Mouse (Mus musculus) intestine, embryonic 16.5 days (tissue): ENCODE measurements at regions not wholly inside any gene's neighbourhood (a gene's known extent, or its start where the extent isn't known, plus 50 kb on each side); places are given as distances from the start of the nearest gene placed in this dataset.

Source experiments
- ATAC-seq: fragments of 200-750 bp; cut with Nextera tagmentation; 2 replicates; pipeline ENCODE4 v1.8.0; 2017; ENCODE audit warnings: moderate TSS enrichment, moderate library complexity
- H3K27ac ChIP-seq: fragments of 300-500 bp; sonication (generic); 2 replicates; pipeline ENCODE4 v1.5.1; 2014; ENCODE audit warnings: mild to moderate bottlenecking, low read length
- H3K27me3 ChIP-seq: fragments of 300-500 bp; sonication (generic); replicated peaks from 2 replicates; pipeline ENCODE4 v1.6.1; 2014; ENCODE audit warnings: low read length, control low read depth, mixed read lengths; ENCODE audit not compliant: control insufficient read depth, insufficient read depth
- H3K36me3 ChIP-seq: fragments of 300-500 bp; sonication (generic); 2 replicates; pipeline ENCODE4 v1.6.1; 2014; ENCODE audit warnings: low read length, control low read depth; ENCODE audit not compliant: control insufficient read depth, insufficient read depth
- H3K4me1 ChIP-seq: fragments of 300-500 bp; sonication (generic); 2 replicates; pipeline ENCODE4 v1.6.1; 2014; ENCODE audit warnings: low read length, control low read depth, mixed read lengths; ENCODE audit not compliant: control insufficient read depth, insufficient read depth
- H3K4me2 ChIP-seq: fragments of 300-500 bp; sonication (generic); 2 replicates; pipeline ENCODE4 v1.6.1; 2014; ENCODE audit warnings: low read depth, low read length, control low read depth
- H3K4me3 ChIP-seq: fragments of 300-500 bp; sonication (generic); 2 replicates; pipeline ENCODE4 v1.5.1; 2014; ENCODE audit warnings: mild to moderate bottlenecking, low read length
- H3K9ac ChIP-seq: fragments of 300-500 bp; sonication (generic); 2 replicates; pipeline ENCODE4 v1.6.1; 2014; ENCODE audit warnings: low read depth, low read length
- H3K9me3 ChIP-seq: fragments of 300-500 bp; sonication (generic); 2 replicates; pipeline ENCODE4 v1.6.1; 2016; ENCODE audit warnings: low read length, control low read depth; ENCODE audit not compliant: control insufficient read depth
- WGBS: fragments of 180-500 bp; shearing (Covaris S2); extraction: QIAGEN DNeasy Blood & Tissue Kit; methylation state at CpG from one replicate; pipeline ENCODE4 v1.1.7; 2014; 5-methylcytosine and 5-hydroxymethylcytosine counted together

DNA sequence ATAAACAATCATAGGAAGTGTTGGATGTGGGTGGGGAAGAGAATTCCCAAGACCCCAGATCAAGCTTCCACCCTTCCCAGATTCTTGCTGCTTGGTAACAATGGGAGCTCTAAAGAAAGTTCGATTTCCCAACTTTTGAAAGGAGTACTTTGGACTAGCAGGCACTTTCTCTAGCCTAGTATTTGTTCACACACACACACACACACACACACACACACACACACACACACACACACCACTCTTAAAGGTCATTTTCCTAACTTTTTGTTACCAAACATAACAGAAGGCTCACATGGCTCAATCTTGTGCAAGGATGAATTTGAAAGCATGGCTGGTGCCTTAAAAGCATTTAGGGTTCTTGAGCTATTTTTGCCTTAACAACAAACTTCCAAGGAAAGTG is 71.6 kb upstream of the Pgrmc2 start:
- Histone ChIP-seq H3K4me3 (no peak overlapping the region), H3K9me3 (no peaks in the 10 kb centered on the region), H3K27ac (no peak overlapping the region), H3K9ac (no peak overlapping the region), H3K4me1 (peaks cover 6% of the 10 kb centered on the region; the same call in 1 of the 2 replicates), H3K36me3 (no peaks in the 10 kb centered on the region), H3K27me3 (no peaks in the 10 kb centered on the region), H3K4me2 (no peak overlapping the region)
- ATAC-seq: no peak
- 65% methylated on average over 1 of the region's 1 CpGs for WGBS

DNA sequence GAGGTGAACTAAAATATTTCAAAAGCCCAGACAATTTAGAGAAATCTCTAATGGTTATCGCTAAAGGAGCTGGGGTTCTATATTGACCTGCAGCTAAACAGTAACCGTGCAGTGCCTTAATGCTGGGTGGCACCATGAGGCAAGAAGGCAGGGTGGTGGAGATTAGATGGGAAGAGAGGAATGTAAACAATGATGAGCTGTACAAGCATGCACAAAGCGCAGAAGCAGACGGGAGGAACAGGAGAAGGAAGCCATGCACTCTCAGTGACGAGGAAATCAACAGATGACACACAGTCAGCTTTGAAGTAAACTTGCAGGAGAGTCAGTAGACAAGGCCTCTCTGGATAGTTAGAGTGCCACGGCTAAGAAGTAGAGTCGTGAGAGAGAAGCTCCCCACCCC is 69.1 kb upstream of the Pgrmc2 start:
- no peak overlapping the region for H3K9ac ChIP-seq
- no peak overlapping the region for H3K4me2 ChIP-seq
- no peaks in the 10 kb centered on the region for H3K36me3 ChIP-seq
- H3K9me3 ChIP-seq: no peaks in the 10 kb centered on the region
- no peak overlapping the region for H3K27ac ChIP-seq
- ATAC-seq: peak; percentile 52; the same call in 1 of the 2 replicates
- H3K27me3 ChIP-seq: no peaks in the 10 kb centered on the region
- H3K4me1 ChIP-seq: peaks cover 6% of the 10 kb centered on the region; the same call in 1 of the 2 replicates
- WGBS: 29% methylated on average over 7 of the region's 7 CpGs
- H3K4me3 ChIP-seq: no peak overlapping the region

DNA sequence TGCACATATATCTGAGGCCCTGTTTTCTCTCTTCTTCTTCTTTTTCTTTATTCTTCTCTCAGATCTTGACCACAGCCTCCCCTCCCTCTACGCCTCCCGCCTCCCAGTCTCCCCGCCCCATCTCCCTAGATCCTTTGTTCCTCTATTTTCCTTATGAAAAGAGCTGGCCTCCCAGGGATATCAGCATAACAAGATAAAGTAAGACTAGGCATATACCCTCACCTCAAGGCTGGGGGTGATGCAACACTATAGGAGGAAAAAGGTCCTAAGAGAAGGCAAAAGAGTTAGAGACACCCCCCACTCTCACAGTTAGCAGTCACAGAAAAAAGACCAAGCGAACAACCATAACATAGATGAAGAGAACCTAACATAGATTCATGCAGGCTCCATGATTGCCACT is 57.5 kb upstream of the Pgrmc2 start:
- ATAC-seq: no peak
- 89% methylated on average over 4 of the region's 4 CpGs for WGBS

DNA sequence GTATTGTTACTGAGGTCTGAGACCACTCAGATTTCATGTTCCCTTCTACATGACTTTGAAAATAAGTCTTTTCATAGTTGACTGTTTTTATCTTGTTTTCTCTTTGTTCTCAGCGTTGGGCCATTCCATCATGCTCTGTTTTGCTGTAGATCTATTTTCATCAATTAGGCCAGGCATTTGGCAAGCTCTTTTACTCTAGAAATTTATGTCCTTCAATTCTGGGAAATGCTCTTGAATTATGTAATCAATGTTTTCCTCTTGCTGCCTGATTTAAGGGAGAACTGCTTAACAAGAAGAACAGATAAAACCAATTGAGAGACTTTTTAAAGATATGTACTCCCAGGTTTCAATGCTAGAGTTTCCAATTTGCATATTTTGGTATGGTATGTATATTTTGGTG is 55.1 kb upstream of the Pgrmc2 start:
- no peak overlapping the region for H3K4me2 ChIP-seq
- 89% methylated on average over 1 of the region's 1 CpGs for WGBS
- H3K9ac ChIP-seq: no peak overlapping the region
- no peaks in the 10 kb centered on the region for H3K36me3 ChIP-seq
- no peak overlapping the region for H3K4me3 ChIP-seq
- no peaks in the 10 kb centered on the region for H3K27me3 ChIP-seq
- H3K27ac ChIP-seq: no peak overlapping the region
- no peak for ATAC-seq
- H3K4me1 ChIP-seq: no peaks in the 10 kb centered on the region
- peaks cover 3% of the 10 kb centered on the region; the same call in 1 of the 2 replicates for H3K9me3 ChIP-seq

More for the DNA sequence above, 57.5 kb upstream of the Pgrmc2 start:
- Histone ChIP-seq H3K4me3 (no peak overlapping the region), H3K4me2 (no peak overlapping the region), H3K27ac (no peak overlapping the region), H3K9ac (no peak overlapping the region), H3K36me3 (no peaks in the 10 kb centered on the region), H3K9me3 (peaks cover 3% of the 10 kb centered on the region; the same call in 1 of the 2 replicates), H3K4me1 (no peaks in the 10 kb centered on the region), H3K27me3 (no peaks in the 10 kb centered on the region)

DNA sequence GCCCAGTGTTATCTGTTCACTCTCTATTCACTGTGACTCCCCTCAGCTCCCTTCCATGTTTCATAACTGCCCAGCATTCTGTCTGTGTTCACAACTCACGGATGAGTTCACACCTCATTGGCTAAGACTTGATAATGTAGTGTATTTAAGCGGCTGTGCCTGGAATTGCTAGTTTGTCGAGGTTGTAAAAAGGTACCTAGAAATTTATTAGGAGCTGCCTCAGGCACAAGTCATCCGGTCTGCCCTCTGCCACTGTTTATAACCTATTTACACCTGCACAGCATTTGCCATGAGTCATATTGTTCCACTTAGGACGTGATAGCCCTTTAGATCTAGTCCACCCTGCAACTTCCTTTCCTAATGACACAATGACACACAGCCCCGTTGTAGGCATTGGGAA is 50.0 kb upstream of the Pgrmc2 start:
- Histone ChIP-seq H3K4me1 (no peaks in the 10 kb centered on the region), H3K4me2 (no peak overlapping the region), H3K9ac (no peak overlapping the region), H3K27ac (no peak overlapping the region), H3K36me3 (no peaks in the 10 kb centered on the region), H3K9me3 (no peaks in the 10 kb centered on the region), H3K27me3 (no peaks in the 10 kb centered on the region), H3K4me3 (no peak overlapping the region)
- 44% methylated on average over 6 of the region's 6 CpGs for WGBS
- peak; percentile 93 for ATAC-seq
